Mouse (Mus musculus) thymus, adult 2 months (tissue): ENCODE measurements around the gene Colec11.

ENCODE experiments used
- CTCF ChIP-seq: fragments of 200-500 bp; IDR thresholded peaks from 2 replicates; pipeline ENCODE4 v1.5.1; 2012; ENCODE audit warnings: mild to moderate bottlenecking, control low read depth, low read length, moderate library complexity, borderline replicate concordance; ENCODE audit not compliant: control insufficient read depth, poor library complexity, insufficient read depth; ENCODE audit errors: extremely low read depth
- POLR2A ChIP-seq: fragments of 200-500 bp; IDR thresholded peaks from 2 replicates; pipeline ENCODE4 v1.6.1; 2012; ENCODE audit warnings: mild to moderate bottlenecking, low read length, control low read depth, moderate library complexity; ENCODE audit not compliant: control insufficient read depth, poor library complexity, insufficient read depth; ENCODE audit errors: extremely low read depth

DNA sequence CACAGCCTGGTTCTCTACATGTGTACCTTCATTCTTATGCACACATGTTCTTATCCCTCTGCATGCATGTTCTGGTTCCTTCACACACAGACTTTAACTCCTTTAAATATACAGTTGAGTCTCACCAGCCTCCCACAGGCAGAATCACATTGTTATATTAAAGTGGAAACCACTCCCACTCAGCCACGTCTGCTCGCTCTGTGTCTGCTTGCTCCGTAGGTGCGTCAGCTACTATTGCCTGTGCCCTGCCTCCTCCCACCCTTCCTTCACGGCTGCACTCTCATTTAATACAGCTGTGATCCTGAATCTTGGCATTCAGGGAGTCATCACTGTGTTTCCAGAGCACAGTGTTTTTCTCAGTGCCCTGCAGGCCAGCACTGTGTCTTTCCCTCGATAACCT is 10.8 kb downstream of the Colec11 start:
- no peak for TF ChIP-seq CTCF
- TF ChIP-seq POLR2A: no peak
